Mouse (Mus musculus) kidney, adult 18-20 months (tissue): Measurements from ENCODE around the gene Tpm3.
"Not testable (repeated sequence)": the region's sequence is repeated elsewhere in the genome, so short reads cannot be mapped to it uniquely, and the experiment has no call there.

Experiments
- DNase-seq: peaks from one replicate; pipeline ENCODE4 v3.0.0; 2021

The Tpm3 gene

GRCm38 (mm10) chr3:90084790-90085189, 12.3 kb downstream of the Tpm3 start:
- no peak for DNase-seq

GRCm38 (mm10) chr3:90085281-90085680, 12.8 kb downstream of the Tpm3 start:
- DNase-seq = no peak

- DNase-seq = no peak
These were observed 13.6 kb downstream of the Tpm3 start for GRCm38 (mm10) chr3:90086068-90086467.

GRCm38 (mm10) chr3:90088617-90089016, 16.2 kb downstream of the Tpm3 start:
- DNase-seq = no peak

GRCm38 (mm10) chr3:90090892-90091291, 18.4 kb downstream of the Tpm3 start:
- DNase-seq = no peak

GRCm38 (mm10) chr3:90094453-90094852, 22.0 kb downstream of the Tpm3 start:
- DNase-seq = no peak

- no peak for DNase-seq
These were observed 25.5 kb downstream of the Tpm3 start for GRCm38 (mm10) chr3:90097928-90098327.

- no peak for DNase-seq
These were observed 28.6 kb downstream of the Tpm3 start for GRCm38 (mm10) chr3:90101010-90101409.

- no peak for DNase-seq
These were observed 29.2 kb downstream of the Tpm3 start for GRCm38 (mm10) chr3:90101673-90102072.

- no peak for DNase-seq
These were observed 29.8 kb downstream of the Tpm3 start for GRCm38 (mm10) chr3:90102239-90102638.

GRCm38 (mm10) chr3:90103176-90103575, 30.7 kb downstream of the Tpm3 start:
- DNase-seq = no peak

GRCm38 (mm10) chr3:90103938-90104337, 31.5 kb downstream of the Tpm3 start, which contains the start of gene Nup210l:
Gene Nup210l (plus strand): TSS chr3:90104132.
- no peak for DNase-seq

GRCm38 (mm10) chr3:90111706-90112105, 39.3 kb downstream of the Tpm3 start:
- no peak for DNase-seq

- DNase-seq = no peak
These were observed 41.9 kb downstream of the Tpm3 start for GRCm38 (mm10) chr3:90114342-90114741.

- DNase-seq = no peak
These were observed 43.1 kb downstream of the Tpm3 start for GRCm38 (mm10) chr3:90115526-90115925.

GRCm38 (mm10) chr3:90118132-90118790, 45.8 kb downstream of the Tpm3 start:
- DNase-seq = no peak

- not testable (repeated sequence) for DNase-seq
These were observed 49.6 kb downstream of the Tpm3 start for GRCm38 (mm10) chr3:90122036-90122435.

GRCm38 (mm10) chr3:90125710-90126109, 53.3 kb downstream of the Tpm3 start:
- DNase-seq = no peak

- DNase-seq = no peak
These were observed 55.4 kb downstream of the Tpm3 start for GRCm38 (mm10) chr3:90127881-90128280.

- no peak for DNase-seq
These were observed 60.3 kb downstream of the Tpm3 start for GRCm38 (mm10) chr3:90132745-90133144.

GRCm38 (mm10) chr3:90133331-90133730, 60.9 kb downstream of the Tpm3 start:
- no peak for DNase-seq

GRCm38 (mm10) chr3:90134483-90134882, 62.0 kb downstream of the Tpm3 start:
- DNase-seq = no peak

- DNase-seq = no peak
These were observed 62.5 kb downstream of the Tpm3 start for GRCm38 (mm10) chr3:90134993-90135392.

- DNase-seq = peak; percentile 3
These were observed 64.2 kb downstream of the Tpm3 start for GRCm38 (mm10) chr3:90136660-90137059.

- no peak for DNase-seq
These were observed 65.2 kb downstream of the Tpm3 start for GRCm38 (mm10) chr3:90137606-90138005.
